Mouse (Mus musculus) layer of hippocampus, adult 9-11 months (tissue): ENCODE measurements at regions not wholly inside any gene's neighbourhood (a gene's known extent, or its start where the extent isn't known, plus 50 kb on each side); places are given as distances from the start of the nearest gene placed in this dataset.

Source experiments
- DNase-seq: peaks from one replicate; pipeline ENCODE4 v3.0.0; 2022

- DNase-seq: peak; percentile 42
These were observed 835.8 kb upstream of the Klhl29 start for GRCm38 (mm10) chr12:6211266-6211665.

GRCm38 (mm10) chr12:6189232-6189631, 813.8 kb upstream of the Klhl29 start:
- no peak for DNase-seq

- DNase-seq: no peak
These were observed 793.3 kb upstream of the Klhl29 start for GRCm38 (mm10) chr12:6168795-6169194.

- DNase-seq: no peak
These were observed 778.8 kb upstream of the Klhl29 start for GRCm38 (mm10) chr12:6154287-6154686.

GRCm38 (mm10) chr12:6151476-6151875, 776.0 kb upstream of the Klhl29 start:
- peak; percentile 24 for DNase-seq

- no peak for DNase-seq
These were observed 757.0 kb upstream of the Klhl29 start for GRCm38 (mm10) chr12:6132451-6132850.

- no peak for DNase-seq
These were observed 744.1 kb upstream of the Klhl29 start for GRCm38 (mm10) chr12:6119557-6119956.

GRCm38 (mm10) chr12:6115254-6115653, 739.8 kb upstream of the Klhl29 start:
- DNase-seq: no peak

GRCm38 (mm10) chr12:6097295-6097694, 721.8 kb upstream of the Klhl29 start:
- DNase-seq: no peak

GRCm38 (mm10) chr12:6087627-6088350, 712.3 kb upstream of the Klhl29 start:
- no peak for DNase-seq

GRCm38 (mm10) chr12:6087071-6087470, 711.6 kb upstream of the Klhl29 start:
- DNase-seq: no peak

GRCm38 (mm10) chr12:6046866-6047689, 671.6 kb upstream of the Klhl29 start:
- DNase-seq: peak; percentile 76

- DNase-seq: no peak
These were observed 670.6 kb upstream of the Klhl29 start for GRCm38 (mm10) chr12:6046110-6046509.

- peak; percentile 4 for DNase-seq
These were observed 666.8 kb upstream of the Klhl29 start for GRCm38 (mm10) chr12:6042326-6042725.

GRCm38 (mm10) chr12:6024111-6024510, 648.6 kb upstream of the Klhl29 start:
- no peak for DNase-seq

GRCm38 (mm10) chr12:6022490-6022889, 647.0 kb upstream of the Klhl29 start:
- no peak for DNase-seq

- DNase-seq: peak; percentile 21
These were observed 625.5 kb upstream of the Klhl29 start for GRCm38 (mm10) chr12:6000961-6001360.

GRCm38 (mm10) chr12:5997366-5997765, 621.9 kb upstream of the Klhl29 start:
- no peak for DNase-seq

GRCm38 (mm10) chr12:5996672-5997071, 621.2 kb upstream of the Klhl29 start:
- peak; percentile 6 for DNase-seq

GRCm38 (mm10) chr12:5983937-5984610, 608.6 kb upstream of the Klhl29 start:
- DNase-seq: no peak

GRCm38 (mm10) chr12:5982096-5982495, 606.6 kb upstream of the Klhl29 start:
- DNase-seq: no peak

GRCm38 (mm10) chr12:5975926-5976325, 600.4 kb upstream of the Klhl29 start:
- no peak for DNase-seq

- no peak for DNase-seq
These were observed 594.1 kb upstream of the Klhl29 start for GRCm38 (mm10) chr12:5969556-5969955.

GRCm38 (mm10) chr12:5956141-5956540, 580.7 kb upstream of the Klhl29 start:
- no peak for DNase-seq
